Mouse (Mus musculus): ENCODE measurements around the gene Gm10999.

DNA sequence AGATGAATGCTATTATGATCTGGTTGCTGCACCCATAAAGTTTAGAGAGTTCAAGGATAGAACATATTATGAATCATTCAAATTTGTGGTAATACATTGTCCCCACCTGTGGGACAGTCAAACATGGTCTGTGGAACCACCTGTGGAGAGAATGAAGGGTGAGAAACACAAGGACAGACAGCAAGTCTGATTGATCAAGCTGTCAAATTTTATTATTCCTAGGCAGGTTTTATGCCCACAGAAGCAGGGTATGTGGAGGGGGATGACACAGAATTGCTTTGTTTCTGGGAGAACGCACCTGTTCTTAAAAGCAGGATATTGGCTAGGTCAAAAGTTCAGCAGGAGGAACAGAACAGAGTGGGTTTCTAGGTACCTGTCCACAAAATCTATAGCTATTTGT lies at the start of gene Gm10999:
- TF ChIP-seq POLR2A (IDR thresholded peaks at IDR 0.05; ENCODE audit: borderline replicate concordance, control insufficient read depth, low read depth, low read length) (no peak), CTCF (IDR thresholded peaks at IDR 0.05; ENCODE audit: control insufficient read depth, insufficient read depth, low read length) (no peak)
